Mouse (Mus musculus) intestine, postnatal 0 days (tissue): ENCODE results near the gene Tenm1. TPM values are rescaled to one million over a fixed set of nuclear protein-coding genes. Genes with fewer than 3 reads are reported as not detected.

Source experiments
- ATAC-seq: fragments of 200-750 bp; cut with Nextera tagmentation; 2 replicates; pipeline ENCODE4 v1.8.0; 2017; ENCODE audit warnings: mild to moderate bottlenecking, moderate TSS enrichment, moderate library complexity
- H3K27ac ChIP-seq: fragments of 300-500 bp; sonication (generic); 2 replicates; pipeline ENCODE4 v1.5.1; 2014; ENCODE audit warnings: mild to moderate bottlenecking, low read depth, low read length, moderate library complexity
- H3K27me3 ChIP-seq: fragments of 300-500 bp; sonication (generic); replicated peaks from 2 replicates; pipeline ENCODE4 v1.6.1; 2014; ENCODE audit warnings: low read length, mixed read lengths; ENCODE audit not compliant: control insufficient read depth, insufficient read depth
- H3K36me3 ChIP-seq: fragments of 300-500 bp; sonication (generic); 2 replicates; pipeline ENCODE4 v1.6.1; 2014; ENCODE audit warnings: mild to moderate bottlenecking, moderate library complexity; ENCODE audit not compliant: control insufficient read depth, insufficient read depth
- H3K4me1 ChIP-seq: fragments of 300-500 bp; sonication (generic); replicated peaks from 2 replicates; pipeline ENCODE4 v1.6.1; 2014; ENCODE audit warnings: antibody characterized with exemption, low read length, mixed read lengths; ENCODE audit not compliant: control insufficient read depth, insufficient read depth
- H3K4me2 ChIP-seq: fragments of 300-500 bp; sonication (generic); replicated peaks from 2 replicates; pipeline ENCODE4 v1.6.1; 2014; ENCODE audit warnings: low read depth, mild to moderate bottlenecking, moderate library complexity
- H3K4me3 ChIP-seq: fragments of 300-500 bp; sonication (generic); 2 replicates; pipeline ENCODE4 v1.5.1; 2014; ENCODE audit warnings: low read depth, low read length
- H3K9ac ChIP-seq: fragments of 300-500 bp; sonication (generic); 2 replicates; pipeline ENCODE4 v1.6.1; 2014; ENCODE audit warnings: mild to moderate bottlenecking, low read depth, low read length
- H3K9me3 ChIP-seq: fragments of 300-500 bp; sonication (generic); 2 replicates; pipeline ENCODE4 v1.6.1; 2016; ENCODE audit warnings: mixed run types; ENCODE audit not compliant: control insufficient read depth
- CTCF ChIP-seq: sonication (generic); IDR thresholded peaks from 2 replicates; pipeline ENCODE4 v1.5.1; 2016; ENCODE audit warnings: low read depth, mild to moderate bottlenecking, control low read depth, antibody characterized with exemption, moderate library complexity
- whole genome bisulfite sequencing: fragments of 180-500 bp; shearing (Covaris S2); extraction: QIAGEN DNeasy Blood & Tissue Kit; methylation state at CpG from one replicate; pipeline ENCODE4 v1.1.7; 2014; 5-methylcytosine and 5-hydroxymethylcytosine counted together
- polyA plus RNA-seq: library from polyadenylated mRNA; unstranded; fragments of >200 nt; fragmentation: Nextera tagmentation; extraction: Ambion mirVana; gene quantifications from 2 replicates; pipeline ENCODE4 v1.2.1, GENCODE M21; 2015

Tenm1 gene
- polyA plus RNA-seq, 1 experiment from 2014 or later, result 0.23 TPM

- TF ChIP-seq CTCF, result no peak
- ATAC-seq, result no peak
- Histone ChIP-seq H3K27me3 (no peaks in the 10 kb centered on the region), H3K36me3 (no peaks in the 10 kb centered on the region), H3K9ac (no peak overlapping the region), H3K4me1 (no peaks in the 10 kb centered on the region), H3K4me3 (no peak overlapping the region), H3K9me3 (no peaks in the 10 kb centered on the region), H3K27ac (no peak overlapping the region), H3K4me2 (no peak overlapping the region)
- WGBS, result 70% methylated on average over 4 of the region's 4 CpGs
Observed at GRCm38 (mm10) chrX:43235844-43236243, 193.1 kb downstream of the Tenm1 start.

GRCm38 (mm10) chrX:43205003-43205402, 223.9 kb downstream of the Tenm1 start:
- Histone ChIP-seq H3K4me1 (no peaks in the 10 kb centered on the region), H3K36me3 (no peaks in the 10 kb centered on the region), H3K9me3 (no peaks in the 10 kb centered on the region), H3K27me3 (no peaks in the 10 kb centered on the region), H3K27ac (no peak overlapping the region), H3K4me2 (no peak overlapping the region), H3K4me3 (no peak overlapping the region), H3K9ac (no peak overlapping the region)
- WGBS, result 83% methylated on average over 3 of the region's 3 CpGs
- TF ChIP-seq CTCF, result no peak
- no peak for ATAC-seq

GRCm38 (mm10) chrX:43202249-43202783, 226.6 kb downstream of the Tenm1 start:
- ATAC-seq, result no peak
- Histone ChIP-seq H3K4me1 (no peaks in the 10 kb centered on the region), H3K36me3 (no peaks in the 10 kb centered on the region), H3K27ac (no peak overlapping the region), H3K4me3 (no peak overlapping the region), H3K27me3 (no peaks in the 10 kb centered on the region), H3K4me2 (no peak overlapping the region), H3K9ac (no peak overlapping the region), H3K9me3 (no peaks in the 10 kb centered on the region)
- no peak for TF ChIP-seq CTCF
- WGBS, result 67% methylated on average over 5 of the region's 5 CpGs

GRCm38 (mm10) chrX:43182975-43183374, 246.0 kb downstream of the Tenm1 start:
- 84% methylated on average over 1 of the region's 1 CpGs for WGBS
- no peaks in the 10 kb centered on the region for H3K4me1 ChIP-seq
- H3K36me3 ChIP-seq, result no peaks in the 10 kb centered on the region
- H3K9ac ChIP-seq, result no peak overlapping the region
- no peak for ATAC-seq
- H3K27ac ChIP-seq, result no peak overlapping the region
- H3K4me2 ChIP-seq, result no peak overlapping the region
- H3K27me3 ChIP-seq, result no peaks in the 10 kb centered on the region
- H3K4me3 ChIP-seq, result no peak overlapping the region
- H3K9me3 ChIP-seq, result no peaks in the 10 kb centered on the region
- TF ChIP-seq CTCF, result no peak

- Histone ChIP-seq H3K4me1 (no peaks in the 10 kb centered on the region), H3K4me3 (no peak overlapping the region), H3K36me3 (no peaks in the 10 kb centered on the region), H3K27me3 (no peaks in the 10 kb centered on the region), H3K4me2 (no peak overlapping the region), H3K27ac (no peak overlapping the region), H3K9me3 (no peaks in the 10 kb centered on the region), H3K9ac (no peak overlapping the region)
- 85% methylated on average over 3 of the region's 3 CpGs for WGBS
- no peak for TF ChIP-seq CTCF
- no peak for ATAC-seq
Observed at GRCm38 (mm10) chrX:43151561-43151960, 277.4 kb downstream of the Tenm1 start.

- no peaks in the 10 kb centered on the region for H3K9me3 ChIP-seq
- no peaks in the 10 kb centered on the region for H3K27me3 ChIP-seq
- H3K4me1 ChIP-seq, result no peaks in the 10 kb centered on the region
- H3K27ac ChIP-seq, result no peak overlapping the region
- ATAC-seq, result no peak
- 55% methylated on average over 2 of the region's 2 CpGs for WGBS
- no peak overlapping the region for H3K4me3 ChIP-seq
- no peak overlapping the region for H3K4me2 ChIP-seq
- no peak for TF ChIP-seq CTCF
- H3K9ac ChIP-seq, result no peak overlapping the region
- H3K36me3 ChIP-seq, result no peaks in the 10 kb centered on the region
Observed at GRCm38 (mm10) chrX:43129696-43130095, 299.2 kb downstream of the Tenm1 start.

GRCm38 (mm10) chrX:43122491-43122890, 306.4 kb downstream of the Tenm1 start:
- ATAC-seq, result no peak
- no peak overlapping the region for H3K9ac ChIP-seq
- no peaks in the 10 kb centered on the region for H3K27me3 ChIP-seq
- no peaks in the 10 kb centered on the region for H3K9me3 ChIP-seq
- 44% methylated on average over 1 of the region's 1 CpGs for WGBS
- H3K4me2 ChIP-seq, result no peak overlapping the region
- no peak overlapping the region for H3K4me3 ChIP-seq
- no peak overlapping the region for H3K27ac ChIP-seq
- H3K4me1 ChIP-seq, result no peaks in the 10 kb centered on the region
- TF ChIP-seq CTCF, result no peak
- no peaks in the 10 kb centered on the region for H3K36me3 ChIP-seq
